Mouse (Mus musculus): ENCODE data around the gene Fabp3. TPM values are rescaled to one million over a fixed set of nuclear protein-coding genes. Genes with fewer than 3 reads are reported as not detected.

Fabp3 gene
- polyA plus RNA-seq, 2 experiments, result 0.15 to 0.22 TPM

DNA sequence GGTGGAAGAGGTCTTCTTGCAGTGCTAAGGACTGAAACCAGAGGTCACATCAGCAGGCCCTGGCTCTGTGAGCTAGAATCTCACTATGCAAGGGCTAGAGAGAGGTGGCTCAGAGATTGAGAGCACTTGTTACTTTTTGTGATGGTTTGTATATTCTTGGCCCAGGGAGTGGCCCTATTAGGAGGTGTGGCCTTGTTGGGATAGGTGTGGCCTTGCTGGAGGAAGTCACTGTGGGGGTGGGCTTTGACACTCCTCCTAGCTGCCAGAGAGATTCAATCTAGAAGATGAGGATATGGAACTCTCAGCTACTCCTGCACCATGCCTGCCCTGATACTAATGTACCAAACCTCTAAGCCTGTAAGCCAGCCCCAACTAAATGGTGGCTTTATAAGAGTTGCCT, 49.6 kb downstream of the Fabp3 start:
- H3K36me3 ChIP-seq (replicated peaks; ENCODE audit: control insufficient read depth, insufficient read depth, low read depth), result peaks cover 6% of the 10 kb centered on the region
- peaks cover 19 to 21% of the 10 kb centered on the region in 2 experiments for H3K4me1 ChIP-seq (replicated peaks; ENCODE audit: control insufficient read depth in 2 of 2, insufficient read depth in 2 of 2, low read length in 1 of 2)
- H3K9ac ChIP-seq (replicated peaks), result no peak overlapping the region; the same call in 1 of the 2 replicates
- H3K27ac ChIP-seq, result no peak overlapping the region
- DNase-seq (ENCODE audit: low read depth in 3 of 3, low spot score in 3 of 3) (no peak), ATAC-seq (ENCODE audit: insufficient read depth) (no peak)
- peak overlapping the region in 1 of 2 experiments; percentile 99; a peak in 1 of 4 replicates for H3K4me3 ChIP-seq (ENCODE audit: insufficient read depth in 1 of 2, low read depth in 2 of 2, low read length in 2 of 2)
- H3K4me2 ChIP-seq (ENCODE audit: low read depth), result peak overlapping the region; percentile 89
- TF ChIP-seq CTCF (IDR thresholded peaks at IDR 0.05; ENCODE audit: low read depth) (no peak), EP300 (IDR thresholded peaks at IDR 0.05; ENCODE audit: low read depth) (no peak)
- no peaks in the 10 kb centered on the region for H3K9me3 ChIP-seq (ENCODE audit: control insufficient read depth, low read length)
- H3K27me3 ChIP-seq (ENCODE audit: control insufficient read depth, insufficient read depth, low read length), result no peaks in the 10 kb centered on the region

DNA sequence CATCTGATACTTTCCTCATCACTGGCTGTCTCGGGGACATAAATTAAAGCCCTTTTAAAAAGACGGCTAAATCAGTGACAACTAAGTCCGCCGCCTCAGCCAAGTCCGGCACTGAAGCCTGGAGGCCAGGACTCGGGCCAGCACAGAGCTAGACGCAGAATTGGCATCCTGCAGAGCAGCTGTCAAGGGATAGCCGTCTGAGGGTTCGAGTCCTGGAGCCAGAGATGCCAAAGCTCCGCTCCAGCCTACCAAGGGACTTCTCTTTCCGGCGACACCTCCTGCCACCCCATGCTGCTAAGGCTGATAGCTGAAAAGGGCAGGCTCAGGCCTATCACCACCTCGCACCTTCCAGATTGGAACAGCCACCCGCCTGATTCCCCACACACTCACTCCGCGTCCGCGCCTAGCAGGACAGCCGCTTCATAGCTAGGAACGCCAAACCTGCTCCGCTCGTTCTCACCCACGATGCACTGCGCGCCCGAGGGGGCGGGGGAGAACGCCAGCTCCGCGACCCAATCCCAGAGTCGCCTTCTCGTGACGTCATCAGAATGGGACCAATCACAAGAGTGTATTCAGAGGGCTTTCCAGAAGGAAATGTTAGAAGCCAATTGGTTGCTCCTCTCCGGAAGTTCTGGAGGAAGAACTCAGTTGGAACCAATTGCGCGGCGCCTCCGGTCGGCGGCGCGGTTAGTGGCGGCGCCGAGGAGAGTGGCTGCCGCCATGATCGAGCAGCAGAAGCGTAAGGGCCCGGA, 51.3 kb downstream of the Fabp3 start, which contains the start of the genes Zcchc17 and Snrnp40:
Gene Zcchc17 (minus strand): TSS at position 458 of the 752 bp plus-strand sequence.
Gene Snrnp40 (plus strand): TSS at position 647 of the 752 bp plus-strand sequence.
- Histone ChIP-seq H3K27ac (peak within 1 kb of the TSS; percentile 90), H3K4me1 (replicated peaks; ENCODE audit: control insufficient read depth in 2 of 2, insufficient read depth in 2 of 2, low read length in 1 of 2) (peaks cover 19 to 21% of the 10 kb centered on the region in 2 experiments), H3K4me2 (ENCODE audit: low read depth) (peak within 1 kb of the TSS; percentile 95), H3K9ac (replicated peaks) (peak within 1 kb of the TSS; percentile 96), H3K36me3 (replicated peaks; ENCODE audit: control insufficient read depth, insufficient read depth, low read depth) (peaks cover 21% of the 10 kb centered on the region), H3K4me3 (ENCODE audit: insufficient read depth in 1 of 2, low read depth in 2 of 2, low read length in 2 of 2) (peak within 1 kb of the TSS; percentile 89 to 99), H3K9me3 (ENCODE audit: control insufficient read depth, low read length) (no peaks in the 10 kb centered on the region), H3K27me3 (ENCODE audit: control insufficient read depth, insufficient read depth, low read length) (no peaks in the 10 kb centered on the region)
- TF ChIP-seq EP300 (IDR thresholded peaks at IDR 0.05; ENCODE audit: low read depth) (peak; percentile 64), CTCF (IDR thresholded peaks at IDR 0.05; ENCODE audit: low read depth) (no peak)
- peak; percentile 100 for DNase-seq (ENCODE audit: low read depth in 3 of 3, low spot score in 3 of 3)
- under 1% methylated on average over 49 of the region's 49 CpGs for WGBS (ENCODE audit: insufficient replicate concordance)
- peak; percentile 98 for ATAC-seq (ENCODE audit: insufficient read depth)

DNA sequence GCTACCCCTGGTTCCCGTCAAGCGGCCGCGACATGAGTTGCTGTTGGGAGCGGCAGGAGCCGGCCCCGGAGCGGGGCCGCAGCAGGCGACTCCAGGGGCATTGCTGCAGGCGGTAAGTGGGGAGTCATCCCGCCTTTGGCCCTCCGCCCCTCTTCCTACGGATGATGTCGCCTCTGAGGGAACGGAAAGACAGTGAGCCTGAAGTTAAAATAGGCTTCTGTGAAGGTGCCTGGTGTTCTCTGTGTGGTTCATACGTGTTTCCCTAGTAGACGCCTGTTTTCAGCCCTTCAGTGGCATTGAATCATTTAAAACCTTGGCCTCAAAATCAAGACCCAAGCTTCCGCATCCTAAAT, 51.8 kb downstream of the Fabp3 start:
- under 1% methylated on average over 19 of the region's 19 CpGs for WGBS (ENCODE audit: insufficient replicate concordance)
- H3K4me1 ChIP-seq (replicated peaks; ENCODE audit: control insufficient read depth in 2 of 2, insufficient read depth in 2 of 2, low read length in 1 of 2), result peaks cover 19 to 21% of the 10 kb centered on the region in 2 experiments
- H3K4me2 ChIP-seq (ENCODE audit: low read depth), result peak overlapping the region; percentile 95
- peak overlapping the region; percentile 96 for H3K9ac ChIP-seq (replicated peaks)
- ATAC-seq (ENCODE audit: insufficient read depth), result no peak
- H3K27me3 ChIP-seq (ENCODE audit: control insufficient read depth, insufficient read depth, low read length), result no peaks in the 10 kb centered on the region
- H3K36me3 ChIP-seq (replicated peaks; ENCODE audit: control insufficient read depth, insufficient read depth, low read depth), result peaks cover 27% of the 10 kb centered on the region
- TF ChIP-seq CTCF (IDR thresholded peaks at IDR 0.05; ENCODE audit: low read depth) (no peak), EP300 (IDR thresholded peaks at IDR 0.05; ENCODE audit: low read depth) (no peak)
- peak overlapping the region; percentile 89 to 99 for H3K4me3 ChIP-seq (ENCODE audit: insufficient read depth in 1 of 2, low read depth in 2 of 2, low read length in 2 of 2)
- H3K9me3 ChIP-seq (ENCODE audit: control insufficient read depth, low read length), result no peaks in the 10 kb centered on the region
- no peak for DNase-seq (ENCODE audit: low read depth in 3 of 3, low spot score in 3 of 3)
- peak overlapping the region; percentile 72 for H3K27ac ChIP-seq

Other genes starting within 250 kb of the Fabp3 start
- gene Pef1, start 206.0 kb upstream of the Fabp3 start, polyA plus RNA-seq (2012; rRNA removed), result 24.9 and 31.4 TPM in 2 replicates
- gene Pef1, start 206.0 kb upstream of the Fabp3 start, polyA plus RNA-seq (2014; fragmentation: Nextera tagmentation; extraction: Ambion mirVana), result 38.9 and 41.3 TPM in 2 replicates
- 0.04 TPM in 1 of 2 replicates, not detected in the other for gene Hcrtr1, start 169.2 kb upstream of the Fabp3 start, polyA plus RNA-seq (2012; rRNA removed)
- gene Hcrtr1, start 169.2 kb upstream of the Fabp3 start, polyA plus RNA-seq (2014; fragmentation: Nextera tagmentation; extraction: Ambion mirVana), result not detected in 2 replicates
- gene Tinagl1, start 133.5 kb upstream of the Fabp3 start, polyA plus RNA-seq (2012; rRNA removed), result 24.4 and 27.0 TPM in 2 replicates
- 18.2 and 20.7 TPM in 2 replicates for gene Tinagl1, start 133.5 kb upstream of the Fabp3 start, polyA plus RNA-seq (2014; fragmentation: Nextera tagmentation; extraction: Ambion mirVana)
- 0.01 TPM in 1 of 2 replicates, not detected in the other for gene Gm853, start 86.2 kb upstream of the Fabp3 start, polyA plus RNA-seq (2012; rRNA removed)
- gene Gm853, start 86.2 kb upstream of the Fabp3 start, polyA plus RNA-seq (2014; fragmentation: Nextera tagmentation; extraction: Ambion mirVana), result not detected in 2 replicates
- gene Serinc2, start 29.4 kb upstream of the Fabp3 start, polyA plus RNA-seq (2012; rRNA removed), result 0.45 and 0.48 TPM in 2 replicates
- 0.23 and 0.30 TPM in 2 replicates for gene Serinc2, start 29.4 kb upstream of the Fabp3 start, polyA plus RNA-seq (2014; fragmentation: Nextera tagmentation; extraction: Ambion mirVana)
- gene Gm10570, start 79 bp downstream of the Fabp3 start, polyA plus RNA-seq (2012; rRNA removed), result 0.08 TPM in 1 of 2 replicates, not detected in the other
- gene Gm10570, start 79 bp downstream of the Fabp3 start, polyA plus RNA-seq (2014; fragmentation: Nextera tagmentation; extraction: Ambion mirVana), result not detected in 2 replicates
- 10.8 and 17.1 TPM in 2 replicates for gene Zcchc17, start 51.3 kb downstream of the Fabp3 start, polyA plus RNA-seq (2012; rRNA removed)
- gene Zcchc17, start 51.3 kb downstream of the Fabp3 start, polyA plus RNA-seq (2014; fragmentation: Nextera tagmentation; extraction: Ambion mirVana), result 44.9 and 49.7 TPM in 2 replicates
- 39.8 and 50.3 TPM in 2 replicates for gene Snrnp40, start 51.5 kb downstream of the Fabp3 start, polyA plus RNA-seq (2012; rRNA removed)
- gene Snrnp40, start 51.5 kb downstream of the Fabp3 start, polyA plus RNA-seq (2014; fragmentation: Nextera tagmentation; extraction: Ambion mirVana), result 74.6 and 77.2 TPM in 2 replicates